Mouse (Mus musculus): Measurements from ENCODE around the gene Cwf19l2.
"Not testable (repeated sequence)": the region's sequence is repeated elsewhere in the genome, so short reads cannot be mapped to it uniquely, and the experiment has no call there.

Cwf19l2 gene

DNA sequence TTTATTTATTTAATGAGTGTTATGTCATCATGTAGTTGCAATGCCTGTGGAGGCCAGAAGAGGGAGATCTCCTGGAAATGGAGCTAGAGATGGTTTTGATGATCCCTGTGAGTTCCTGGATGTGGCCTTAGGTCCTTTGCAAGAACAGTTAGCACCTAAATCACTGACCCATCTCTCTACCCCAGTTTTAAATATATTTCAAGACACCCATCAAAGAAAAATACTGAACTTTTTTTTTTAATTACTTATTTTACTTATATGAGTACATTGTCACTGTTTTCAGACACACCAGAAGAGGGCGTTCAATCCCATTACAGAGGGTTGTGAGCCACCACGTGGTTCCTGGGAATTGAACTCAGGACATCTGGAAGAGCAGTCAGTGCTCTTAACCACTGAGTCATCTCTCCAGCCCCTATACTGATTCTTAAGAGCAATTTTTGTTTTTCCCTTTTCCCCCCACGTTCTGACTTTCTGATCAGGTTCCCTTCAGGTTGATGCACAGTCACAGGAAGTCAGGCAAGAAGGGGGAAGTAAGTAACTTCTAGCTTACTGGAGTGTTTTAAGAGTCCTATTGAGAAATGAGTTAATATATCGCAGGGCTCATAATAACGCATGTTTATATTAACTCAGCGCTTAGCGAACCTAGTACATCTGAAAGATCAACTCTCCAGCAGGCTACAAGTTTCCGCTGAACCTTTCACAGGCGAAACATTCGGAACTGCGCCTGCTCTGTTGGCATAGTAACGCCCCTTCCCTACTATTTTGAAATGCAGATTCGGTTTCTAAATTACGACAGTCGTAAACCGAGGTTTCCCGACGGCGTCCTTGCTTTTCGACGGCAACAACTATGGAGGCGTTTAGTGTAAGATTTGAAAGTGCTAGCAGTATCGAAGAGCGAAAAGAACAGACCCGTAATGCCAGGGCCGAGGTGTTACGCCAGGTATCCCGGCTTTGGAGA lies at the start of gene Cwf19l2:
Cwf19l2 (plus strand) TSS at position 342 of the 958 bp plus-strand sequence.
- in situ Hi-C loops (cut with MboI): no loop called here

DNA sequence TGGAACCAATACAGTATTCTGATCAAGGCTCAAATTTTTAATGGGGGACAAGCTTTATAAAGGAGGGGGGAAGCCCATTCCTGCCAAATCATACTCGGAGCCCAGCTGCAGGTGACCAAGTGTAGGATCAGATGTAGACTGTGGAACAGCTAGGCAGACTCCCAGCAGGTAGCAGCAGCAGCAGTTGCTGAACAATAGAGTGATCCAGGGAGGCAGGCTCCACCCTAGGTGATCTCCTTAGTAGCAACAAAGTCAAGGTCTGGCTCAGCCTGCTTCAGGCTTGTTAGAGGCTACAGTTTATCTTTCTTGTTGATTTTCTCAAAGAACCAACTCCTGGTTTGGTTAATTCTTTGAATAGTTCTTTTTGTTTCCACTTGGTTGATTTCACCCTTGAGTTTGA lies 27.1 kb upstream of the Cwf19l2 start:
- in situ Hi-C loops (cut with MboI): not testable (repeated sequence)

DNA sequence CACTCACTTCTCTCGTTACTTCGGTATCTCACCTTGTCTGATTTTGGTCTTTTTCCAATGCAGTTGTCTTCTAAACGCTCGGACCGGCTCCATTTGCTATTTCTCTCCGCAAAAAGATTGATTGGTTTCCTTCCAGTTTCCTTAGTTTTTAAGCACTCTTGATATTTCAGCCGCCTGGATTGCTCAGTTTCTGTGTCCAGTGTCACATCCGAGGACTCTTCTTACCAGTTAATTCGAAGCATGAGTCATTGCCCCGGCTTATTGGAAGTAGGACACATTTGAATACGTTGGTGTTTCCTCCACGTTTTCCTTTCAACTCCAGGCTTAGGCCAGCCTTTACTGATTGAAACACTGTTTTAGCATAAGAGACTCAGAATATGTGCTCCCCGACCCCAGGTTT lies 980 bp downstream of the Cwf19l2 start:
- in situ Hi-C loops (cut with MboI): no loop called here

DNA sequence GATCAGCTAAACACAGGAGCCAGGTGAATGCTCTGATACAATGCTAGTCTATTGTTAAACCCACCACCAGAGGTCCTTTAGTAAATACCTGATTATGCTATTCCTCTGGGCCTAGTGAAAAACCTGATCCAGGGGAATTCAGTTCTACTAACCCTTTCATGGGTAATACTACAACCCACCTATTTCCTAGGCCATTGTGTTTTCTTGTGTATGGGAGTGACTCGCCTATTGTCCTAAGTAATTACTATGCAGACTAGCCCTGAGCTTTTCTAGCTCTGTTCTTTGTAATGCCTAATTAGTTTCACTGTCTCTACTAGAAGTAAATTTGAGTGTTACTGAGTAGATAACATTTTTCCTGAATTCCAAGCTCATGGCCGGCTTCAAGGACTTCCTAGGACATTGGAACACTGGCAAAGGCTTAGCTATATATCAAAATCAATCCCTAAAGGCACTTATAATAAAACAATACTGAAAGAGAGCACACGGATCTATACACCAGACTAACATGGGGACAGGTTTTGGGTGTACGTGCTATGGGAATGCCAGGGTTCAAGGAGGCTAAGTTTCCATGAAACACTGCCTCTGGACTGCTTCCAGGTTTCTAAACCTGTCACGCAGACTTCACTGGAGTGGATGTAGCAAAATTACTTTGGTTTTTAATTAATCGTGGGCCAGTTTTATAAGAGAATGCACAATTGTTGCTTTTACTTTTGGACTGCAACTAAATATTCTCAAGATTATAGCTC lies 36.3 kb downstream of the Cwf19l2 start:
- in situ Hi-C loops (cut with MboI): not testable (repeated sequence)

DNA sequence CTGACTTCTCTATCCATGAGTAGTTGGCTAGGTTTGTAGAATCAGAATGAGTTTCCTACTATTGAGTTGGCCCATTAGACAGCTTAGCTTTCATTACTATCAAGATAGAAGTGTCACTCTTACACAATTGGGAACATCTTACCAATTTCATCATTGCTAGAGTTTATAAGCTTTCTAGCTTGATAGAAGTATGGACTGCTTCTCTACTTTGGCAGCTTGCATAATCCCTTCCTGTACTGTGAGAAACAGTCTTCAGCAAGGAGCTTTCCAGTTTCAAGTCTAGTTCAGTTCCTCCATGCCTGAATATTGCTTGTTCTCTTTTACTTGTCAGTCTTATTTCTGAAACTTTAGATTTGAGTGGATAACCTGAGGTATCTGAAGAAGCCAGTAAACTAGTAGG lies 68.5 kb downstream of the Cwf19l2 start:
- in situ Hi-C loops (cut with MboI): no loop called here

DNA sequence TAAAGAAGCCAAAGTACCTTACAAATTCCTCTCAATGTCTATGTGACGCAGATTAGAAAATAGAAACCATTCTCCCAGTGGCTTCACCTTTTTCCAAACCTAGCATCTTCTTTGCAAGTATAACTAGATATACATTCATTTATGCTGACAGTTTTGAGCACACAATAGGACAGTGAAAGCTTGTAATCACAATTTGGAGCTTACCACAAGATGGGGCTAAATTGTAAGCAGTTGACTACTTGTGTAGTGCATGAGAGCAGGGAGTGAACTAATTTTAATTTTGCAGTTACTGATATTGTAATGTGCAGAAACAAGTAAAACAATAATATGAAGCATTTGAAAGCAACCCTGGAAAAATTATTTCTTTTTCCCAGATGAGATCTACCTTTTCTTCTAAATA lies 115.3 kb downstream of the Cwf19l2 start:
- in situ Hi-C loops (cut with MboI): no loop called here

DNA sequence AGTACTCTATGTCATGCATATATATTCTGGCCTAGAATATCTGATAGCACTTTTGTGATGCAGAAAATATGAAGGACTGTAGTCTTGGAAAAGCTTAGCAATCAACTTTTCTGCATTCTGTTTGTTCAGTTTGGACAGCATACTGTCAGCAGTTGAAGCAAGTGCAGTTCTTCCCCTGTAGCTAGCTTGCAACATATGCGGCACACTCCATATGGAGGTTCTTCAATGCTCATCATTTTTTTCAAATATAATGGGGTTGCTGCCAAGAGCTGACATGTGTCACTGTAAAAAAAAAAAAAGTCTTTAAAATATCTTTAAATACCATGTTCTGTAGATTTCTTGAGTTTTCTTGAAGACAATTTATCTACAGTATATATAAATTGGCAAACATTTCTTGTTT lies 115.8 kb downstream of the Cwf19l2 start:
- in situ Hi-C loops (cut with MboI): no loop called here

DNA sequence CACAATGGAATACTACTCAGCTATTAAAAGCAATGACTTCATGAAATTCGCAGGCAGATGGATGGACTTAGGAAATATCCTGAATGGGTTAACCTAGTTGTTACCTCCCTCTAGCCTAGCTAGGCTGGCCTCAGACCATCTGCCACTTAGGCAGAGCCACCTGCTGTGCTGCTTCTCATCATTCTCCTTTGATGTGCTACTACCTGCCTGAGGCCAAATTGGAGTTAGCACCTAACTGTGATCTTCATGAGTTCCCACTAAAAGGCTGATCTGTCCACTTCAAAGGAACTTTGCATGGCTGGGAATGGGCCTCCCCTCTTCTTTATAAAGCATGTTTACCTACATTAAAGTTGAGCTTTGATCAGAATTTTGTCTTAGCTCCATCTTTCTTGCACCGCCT lies 117.6 kb downstream of the Cwf19l2 start:
- in situ Hi-C loops (cut with MboI): no loop called here
